Mouse (Mus musculus) naive thymus-derived CD4-positive, alpha-beta T cell, adult 2 months (primary cell): Measurements from ENCODE around the gene Rgs7bp.
A peak's percentile ranks its signal among the peaks of the same experiment; 100 is the strongest.

Source experiments
- DNase-seq: peaks from one replicate; pipeline ENCODE4 v3.0.0-alpha.2; 2011; ENCODE audit warnings: low read depth

Rgs7bp gene

DNA sequence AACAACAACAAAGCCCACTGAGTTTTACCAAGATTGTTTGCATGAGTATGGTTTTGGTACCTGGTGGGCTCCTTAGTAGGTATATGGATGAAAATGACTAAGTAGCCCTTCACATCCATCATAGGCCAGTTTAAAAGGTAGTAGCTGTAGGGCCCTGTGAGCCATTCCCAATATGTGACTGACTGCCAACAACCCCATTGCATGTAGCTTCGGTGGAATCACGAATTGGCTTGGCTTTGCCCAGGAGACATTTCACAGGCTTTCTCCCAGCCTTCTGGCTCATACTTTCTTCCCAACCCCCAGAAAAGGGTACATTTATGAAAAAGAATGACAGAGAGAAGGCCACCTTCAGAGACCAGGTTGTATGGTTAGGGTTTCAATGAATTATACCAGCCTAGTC, 45.8 kb downstream of the Rgs7bp start:
- no peak for DNase-seq

DNA sequence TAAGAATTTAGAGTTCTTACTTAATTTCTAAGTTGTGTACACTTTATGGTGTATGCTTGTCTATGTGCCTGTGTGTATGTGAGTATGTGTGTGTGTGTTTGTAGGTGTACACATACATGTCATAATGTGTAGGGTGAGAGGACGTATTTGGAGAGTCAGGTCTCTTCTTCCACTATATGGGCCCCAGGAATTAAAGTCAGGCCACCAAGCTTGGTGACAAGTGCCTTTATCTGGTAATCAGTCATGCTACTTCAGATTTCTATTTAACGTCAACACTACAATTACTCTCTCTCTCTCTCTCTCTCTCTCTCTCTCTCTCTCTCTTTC, 51.9 kb downstream of the Rgs7bp start:
- DNase-seq = no peak

DNA sequence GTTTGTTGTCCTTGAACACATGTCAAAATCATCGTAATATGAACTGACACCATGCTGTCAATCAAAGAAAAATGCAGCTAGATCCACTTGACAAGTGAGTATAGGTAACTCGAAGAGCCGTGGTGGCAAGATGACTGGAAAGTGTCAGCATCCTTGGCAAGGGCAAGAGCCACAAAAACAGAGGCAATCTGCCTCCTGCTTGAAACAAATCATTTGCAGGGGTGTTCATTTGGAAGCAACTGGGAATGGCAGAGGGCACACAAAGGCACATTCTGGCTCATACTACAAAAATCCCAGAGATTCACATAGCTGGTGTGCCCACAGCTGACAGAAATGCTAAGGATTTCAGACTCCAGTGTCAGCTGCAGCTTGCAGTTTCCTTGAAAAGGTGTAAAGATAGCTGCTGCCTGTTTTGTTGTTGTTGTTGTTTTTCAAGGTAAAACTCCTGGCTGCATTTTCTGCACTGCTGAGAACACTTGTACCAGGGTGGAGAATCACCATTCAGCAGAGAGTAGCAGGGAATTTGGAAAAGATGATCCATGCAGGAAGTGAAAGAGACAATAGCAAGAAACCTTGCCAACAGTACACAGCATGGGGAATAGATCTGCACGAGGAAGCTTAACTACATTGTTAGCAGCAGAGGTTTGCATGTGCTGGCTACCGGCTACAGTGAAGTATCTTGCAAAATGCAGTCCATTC, 52.4 kb downstream of the Rgs7bp start:
- no peak for DNase-seq

DNA sequence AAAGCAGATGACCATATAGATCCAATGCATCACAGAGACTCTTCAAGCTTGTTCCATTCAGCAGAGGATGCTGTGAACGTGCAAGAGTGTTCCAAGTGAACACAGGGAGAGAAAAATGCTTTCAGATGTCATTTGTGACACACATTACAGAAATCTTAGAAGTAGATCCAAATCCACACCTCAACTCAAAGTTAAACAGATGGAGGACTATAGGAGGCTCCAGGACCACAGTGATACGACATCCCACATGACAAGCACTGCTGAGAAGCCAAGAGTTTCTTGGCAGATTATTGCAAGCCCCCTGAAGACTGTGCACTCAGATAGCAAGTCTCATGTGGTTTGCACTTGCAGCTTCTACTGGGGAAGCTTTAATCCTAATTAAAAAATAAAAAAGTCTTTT, 53.0 kb downstream of the Rgs7bp start:
- DNase-seq = no peak

DNA sequence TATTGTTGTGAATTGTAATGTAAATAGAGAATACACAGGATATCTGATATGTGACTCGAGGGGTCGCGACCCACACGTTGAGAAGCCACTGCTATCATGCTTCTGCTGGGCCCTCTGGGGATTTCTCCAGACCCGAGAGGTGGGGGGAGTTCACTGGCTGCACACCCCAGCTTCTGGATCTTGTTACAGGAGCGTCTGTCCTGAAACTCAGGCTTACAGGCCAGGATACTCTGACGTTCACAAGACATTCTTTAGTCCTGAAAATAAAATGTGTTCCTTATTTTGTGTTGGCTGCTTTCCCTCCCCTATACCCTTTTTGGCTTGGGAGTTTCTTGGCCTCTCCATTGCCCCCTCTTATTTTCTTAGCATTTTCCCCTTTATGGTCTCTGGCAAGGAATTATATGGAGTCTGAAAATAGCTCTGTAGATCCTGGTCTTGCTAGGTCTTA, 65.9 kb downstream of the Rgs7bp start:
- no peak for DNase-seq

DNA sequence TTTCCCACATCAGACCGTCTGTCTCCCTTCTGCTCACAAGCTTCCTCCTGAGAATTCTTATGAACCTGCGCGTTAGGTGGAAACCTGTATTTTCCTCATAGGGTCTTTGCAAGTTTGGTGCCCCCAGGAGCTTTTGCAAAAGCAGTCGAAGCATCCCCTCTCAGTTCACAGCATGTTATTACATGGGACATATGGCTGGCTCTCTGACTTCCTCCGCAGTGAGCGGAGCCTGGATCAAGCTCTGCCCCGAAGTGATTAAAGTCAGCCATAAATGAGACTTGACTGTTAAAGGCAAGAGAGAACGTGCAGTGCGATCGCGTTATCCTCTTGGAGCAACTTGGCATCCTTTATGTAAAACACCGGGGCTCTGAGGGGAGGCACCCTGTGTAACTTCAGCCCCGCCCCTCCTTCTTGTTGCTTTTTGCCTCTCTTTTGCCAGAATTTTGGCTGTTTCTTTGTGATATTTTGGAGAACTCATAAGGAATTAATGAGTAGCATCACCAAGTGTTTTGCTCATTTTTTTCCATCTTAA, 66.7 kb downstream of the Rgs7bp start:
- no peak for DNase-seq

DNA sequence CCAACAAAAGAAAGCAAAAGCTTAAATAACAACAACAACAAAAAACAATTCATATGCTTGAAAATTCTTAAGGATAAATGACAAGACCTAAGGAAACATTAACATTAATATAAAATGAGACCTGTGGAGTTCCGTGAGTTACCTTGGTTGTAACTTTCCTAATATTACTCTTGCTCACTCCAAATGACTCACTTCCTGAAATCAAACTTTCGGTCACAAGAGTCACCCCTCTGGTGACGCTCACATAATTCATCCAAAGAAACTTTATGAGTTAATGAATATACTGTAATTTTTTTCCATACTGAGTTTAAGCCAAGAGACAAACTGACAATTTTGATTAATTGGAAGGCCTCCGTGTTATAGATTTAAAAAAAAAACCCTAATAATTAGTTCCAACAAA, 69.0 kb downstream of the Rgs7bp start:
- no peak for DNase-seq

DNA sequence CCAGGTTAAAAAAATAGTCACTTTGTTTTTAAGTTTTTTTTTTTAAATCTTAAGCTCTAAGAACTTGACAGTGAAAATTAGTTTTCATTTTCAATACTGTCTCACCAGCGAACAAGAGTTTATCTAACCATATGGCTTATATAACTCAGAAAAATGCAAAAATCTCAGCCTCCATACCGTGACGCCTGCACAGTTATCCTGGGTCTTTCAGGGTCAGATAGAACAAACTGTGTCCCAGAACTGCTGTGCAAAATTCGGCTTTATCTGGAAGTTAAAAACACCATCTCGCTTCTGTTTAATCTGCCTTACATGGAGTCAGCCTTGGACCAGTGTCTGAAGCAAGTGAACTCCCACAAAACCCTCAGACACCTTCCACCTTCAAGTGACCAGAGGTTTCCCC, 70.7 kb downstream of the Rgs7bp start:
- no peak for DNase-seq

DNA sequence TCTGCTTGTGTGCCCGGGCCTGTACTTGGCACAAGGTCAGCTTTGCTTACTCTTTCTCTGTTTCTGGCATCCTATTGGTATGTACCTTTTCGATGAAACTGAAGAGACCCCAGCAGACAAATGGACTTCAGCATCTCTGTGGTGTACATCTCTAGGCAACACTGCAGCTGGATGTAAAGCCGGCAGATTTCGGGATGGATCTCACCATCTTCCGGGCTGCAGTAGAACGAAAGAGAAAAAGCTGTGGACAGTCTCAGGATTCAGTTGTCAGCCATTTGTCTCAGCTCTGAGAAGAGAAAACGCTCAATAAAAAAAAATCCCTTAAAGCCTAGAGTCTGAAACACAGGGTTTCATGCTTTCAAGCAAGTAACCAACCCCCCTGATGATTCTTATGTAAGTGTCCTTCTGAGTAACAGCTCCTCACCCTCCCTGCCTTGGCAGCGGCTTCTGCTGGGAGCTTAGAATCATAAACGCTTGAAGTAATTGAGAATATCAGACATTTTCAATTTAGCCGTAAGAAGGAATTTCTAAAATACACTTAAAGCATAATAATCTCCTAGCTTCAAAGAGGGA, 71.9 kb downstream of the Rgs7bp start:
- no peak for DNase-seq

DNA sequence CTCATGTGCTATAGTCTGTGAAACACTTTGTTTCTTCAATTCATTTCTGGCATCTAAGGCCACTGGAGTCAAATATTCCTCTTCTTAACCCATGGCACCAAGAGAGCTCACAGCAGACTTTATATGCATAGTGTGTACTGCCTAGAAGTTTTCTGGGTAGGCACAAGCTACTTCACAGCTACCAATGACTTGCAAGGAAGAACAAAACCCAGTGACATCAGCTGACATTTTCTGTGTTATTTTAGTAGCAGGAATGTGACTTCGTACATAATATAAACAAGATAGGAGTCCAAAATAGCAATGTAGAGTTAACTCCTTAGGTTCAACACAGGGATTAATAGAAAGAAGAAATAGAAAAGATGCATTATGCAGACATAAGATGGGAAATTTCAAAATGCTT, 76.6 kb downstream of the Rgs7bp start:
- no peak for DNase-seq

DNA sequence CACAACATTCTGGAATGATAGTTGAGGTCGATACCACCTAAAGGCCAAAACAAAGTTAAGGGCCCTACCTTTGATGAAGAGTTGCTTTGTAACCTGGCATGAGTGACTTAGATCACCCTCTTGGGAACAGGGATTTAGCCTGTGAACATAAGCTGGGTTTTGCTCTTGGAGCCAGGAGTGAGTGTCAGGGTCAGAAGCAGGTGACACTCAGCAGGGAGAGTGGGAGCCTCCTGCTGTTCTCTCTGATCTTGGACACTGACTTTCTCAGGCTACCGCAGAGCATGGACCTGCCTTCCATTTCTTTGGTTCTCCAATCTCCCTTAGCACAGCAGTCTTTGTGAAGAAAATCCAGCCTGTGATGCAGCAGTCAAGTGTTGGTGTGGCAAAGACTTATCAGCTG, 87.2 kb downstream of the Rgs7bp start:
- no peak for DNase-seq

DNA sequence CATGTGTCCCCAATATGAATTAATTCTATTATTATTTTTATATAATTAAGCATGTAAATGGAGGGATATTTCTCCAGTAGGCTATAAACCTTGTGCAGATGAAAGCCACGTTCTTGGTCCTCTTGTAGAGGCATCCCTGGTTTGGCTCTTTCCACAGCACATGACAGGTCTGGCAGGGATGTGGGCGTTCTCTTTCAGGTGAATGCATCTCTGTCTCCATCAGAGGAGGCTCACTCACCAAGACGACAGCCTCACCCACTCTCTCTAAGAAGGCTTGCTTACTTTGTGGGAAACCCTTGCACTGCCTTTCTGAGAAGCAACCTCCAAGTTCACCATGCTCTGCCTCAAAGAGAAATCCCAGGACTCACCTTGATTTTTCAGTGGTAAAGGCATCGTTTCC, 91.0 kb downstream of the Rgs7bp start:
- DNase-seq = no peak

DNA sequence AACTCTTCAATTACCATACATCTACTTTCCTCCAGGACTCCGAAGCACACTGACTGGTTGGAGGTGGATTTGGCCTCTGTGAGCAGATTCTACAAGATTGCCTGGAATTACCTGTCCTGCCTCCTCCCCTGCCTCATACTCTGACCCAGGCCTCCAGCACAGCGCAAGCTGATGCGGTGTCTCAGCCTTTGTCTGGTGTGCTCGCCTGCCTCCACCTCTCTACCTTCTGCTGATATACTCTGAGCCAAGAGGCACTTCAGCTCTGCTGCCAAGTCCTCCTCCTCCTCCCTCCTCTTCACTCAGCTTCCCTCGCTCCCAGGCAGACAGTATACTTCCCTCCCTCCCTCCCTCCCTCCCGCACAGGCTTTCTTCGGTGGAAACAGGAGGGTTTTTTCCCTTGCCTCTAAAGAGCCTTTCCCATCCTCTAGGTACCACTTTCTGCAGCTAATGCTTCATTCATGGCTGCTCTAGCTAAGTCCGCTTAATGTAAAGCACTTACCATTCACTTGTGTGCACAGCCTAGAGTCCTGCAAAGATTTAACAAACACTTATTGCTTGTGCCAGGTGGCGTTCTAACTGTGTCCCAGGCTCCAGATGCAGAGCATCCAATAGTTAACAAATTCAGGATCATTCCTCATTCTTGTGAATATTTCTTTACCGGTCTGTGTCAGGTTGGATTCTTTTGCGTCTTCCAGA, 91.9 kb downstream of the Rgs7bp start:
- no peak for DNase-seq

DNA sequence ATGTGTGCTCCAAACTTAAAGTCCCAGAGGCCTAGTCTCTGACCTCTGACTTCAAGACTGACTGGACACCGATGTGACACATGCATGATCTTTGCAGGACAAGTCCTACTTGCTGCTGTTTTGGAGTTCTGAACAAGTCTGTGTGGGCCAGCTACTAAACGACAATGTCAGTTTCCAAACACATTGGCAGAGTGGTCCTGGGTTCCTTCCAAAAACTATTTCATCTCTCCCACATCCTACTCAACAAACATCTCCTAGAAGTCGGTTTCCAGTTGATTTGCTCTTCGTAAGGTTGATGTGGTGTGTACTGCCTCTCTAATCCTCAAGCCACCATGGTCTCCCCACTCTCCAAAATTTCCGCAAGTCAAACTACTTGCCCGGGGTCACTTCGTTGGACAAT, 92.6 kb downstream of the Rgs7bp start:
- no peak for DNase-seq

DNA sequence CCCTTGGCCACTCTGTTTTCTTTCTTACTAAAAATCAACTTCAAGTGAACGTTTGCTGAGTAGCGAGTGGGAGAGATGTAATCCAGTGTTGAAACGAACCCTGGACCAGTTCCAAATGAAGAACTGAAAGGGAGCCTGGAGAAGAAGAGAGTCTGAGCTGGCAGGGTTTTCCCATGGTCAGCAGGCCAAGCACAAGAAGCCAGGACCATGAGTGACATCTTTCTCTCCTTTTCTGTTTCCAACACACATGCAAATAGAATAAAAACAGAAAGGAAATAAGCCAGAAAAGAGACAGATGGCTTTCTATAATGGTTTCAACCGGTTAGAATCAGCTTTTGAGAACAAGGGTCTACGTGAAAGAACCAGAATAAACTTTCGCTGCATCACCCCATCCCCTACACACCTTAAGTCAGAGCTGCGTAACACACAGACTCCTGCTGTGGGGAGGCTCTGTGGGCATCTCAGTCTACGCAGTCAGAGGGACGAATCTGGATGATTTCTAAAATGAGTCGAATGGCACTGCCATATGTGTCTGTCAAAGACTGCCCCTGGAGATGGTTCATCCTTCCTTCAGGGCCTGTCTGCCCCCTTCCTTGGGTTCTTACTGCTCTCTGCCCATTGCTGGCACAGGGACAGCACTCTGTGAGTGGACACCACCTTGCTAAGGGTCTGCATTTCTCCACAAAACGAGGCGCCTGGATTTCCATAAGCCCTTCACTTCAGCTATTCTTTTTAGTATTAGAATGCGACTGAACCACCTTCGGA, 93.6 kb downstream of the Rgs7bp start:
- DNase-seq = no peak

DNA sequence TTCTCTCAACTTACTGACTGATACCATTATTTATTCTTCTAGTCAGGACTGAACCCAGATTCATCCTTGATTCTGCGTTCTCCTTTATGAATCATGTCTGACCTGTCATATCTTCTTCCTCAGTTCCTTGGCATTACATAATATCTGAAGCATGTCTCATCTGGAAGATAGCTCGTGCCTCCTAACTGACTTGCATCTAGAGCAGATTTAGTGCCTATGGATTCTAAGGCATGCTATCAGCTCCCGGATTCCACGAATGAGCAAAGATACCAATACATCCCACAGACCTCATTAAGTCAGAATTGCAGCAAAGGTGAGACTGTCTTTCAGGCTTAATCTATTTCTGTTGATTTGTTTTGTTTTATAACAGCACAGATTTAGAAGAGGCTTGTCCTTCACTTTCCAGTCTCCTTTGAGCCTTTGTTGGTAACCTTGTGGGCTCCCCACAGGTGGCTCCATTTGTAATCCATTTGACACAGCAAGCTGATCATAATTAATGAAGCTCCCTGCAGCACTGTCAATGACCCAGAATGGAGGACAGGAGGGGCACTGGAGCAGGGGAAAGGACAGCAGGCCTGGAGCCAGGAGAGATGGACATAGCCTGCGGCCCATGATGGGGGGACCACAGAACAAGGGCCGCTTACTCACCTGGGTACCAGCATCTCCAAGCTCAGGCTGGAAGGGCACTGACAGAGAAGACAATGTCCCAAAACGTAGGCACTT, 94.4 kb downstream of the Rgs7bp start:
- DNase-seq = no peak

DNA sequence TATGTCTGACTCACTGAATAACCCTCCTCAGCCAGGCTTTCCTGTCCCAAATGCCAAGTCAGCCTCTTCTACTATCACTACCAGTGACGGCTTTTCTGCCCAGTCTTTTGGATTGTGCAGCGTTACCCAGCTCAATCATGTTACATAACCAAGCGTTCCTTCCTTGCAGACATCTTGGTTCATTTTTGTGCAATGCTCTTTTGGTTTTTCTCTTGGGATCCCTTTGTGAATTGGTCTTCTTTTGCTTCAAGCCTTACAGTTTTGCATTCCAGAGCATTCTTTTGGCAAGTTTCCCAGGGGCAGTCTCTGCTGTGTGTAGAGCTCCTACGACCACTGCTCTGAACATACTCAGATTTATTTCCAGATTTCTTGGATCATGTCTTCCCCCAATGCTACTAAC, 95.0 kb downstream of the Rgs7bp start:
- DNase-seq = no peak

DNA sequence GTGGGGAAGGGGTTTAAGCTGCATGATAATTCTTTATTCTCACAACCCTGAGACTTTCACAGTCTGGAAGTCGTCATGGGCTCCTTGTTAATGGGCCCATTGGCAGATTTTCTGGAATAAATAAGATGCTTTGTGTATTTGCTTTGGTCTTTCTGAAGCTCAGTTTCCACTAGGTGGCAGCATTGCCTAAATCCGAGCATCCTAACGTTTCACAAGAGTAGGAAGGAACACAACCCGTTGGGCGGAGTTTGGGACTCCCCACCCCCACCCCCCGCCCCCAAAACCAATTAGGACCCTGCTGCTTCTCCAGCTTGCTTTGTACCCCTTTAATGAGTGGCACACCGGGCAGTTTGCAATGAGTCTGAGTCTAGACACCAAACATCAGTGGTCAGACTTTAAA, 106.8 kb downstream of the Rgs7bp start:
- DNase-seq = peak; percentile 79

DNA sequence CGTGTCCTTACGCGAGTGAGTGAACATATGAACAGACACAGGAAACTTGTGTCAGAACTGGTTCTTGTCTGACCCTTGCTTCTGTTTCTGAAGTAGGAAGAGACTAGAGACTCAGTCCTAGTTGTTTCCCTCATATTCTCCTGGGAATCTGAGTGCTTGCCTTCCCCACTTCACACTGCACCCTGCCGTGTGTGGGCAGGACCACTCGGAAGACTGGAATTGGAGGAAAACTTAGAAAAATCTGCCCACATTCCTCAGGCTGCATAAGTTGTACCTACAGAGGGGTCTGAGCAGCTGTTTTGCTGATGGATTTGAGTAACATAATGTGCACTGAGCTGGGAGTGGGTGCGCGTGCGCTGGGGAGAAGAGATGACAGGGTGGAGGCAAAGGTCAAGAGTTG, 114.2 kb downstream of the Rgs7bp start:
- no peak for DNase-seq

DNA sequence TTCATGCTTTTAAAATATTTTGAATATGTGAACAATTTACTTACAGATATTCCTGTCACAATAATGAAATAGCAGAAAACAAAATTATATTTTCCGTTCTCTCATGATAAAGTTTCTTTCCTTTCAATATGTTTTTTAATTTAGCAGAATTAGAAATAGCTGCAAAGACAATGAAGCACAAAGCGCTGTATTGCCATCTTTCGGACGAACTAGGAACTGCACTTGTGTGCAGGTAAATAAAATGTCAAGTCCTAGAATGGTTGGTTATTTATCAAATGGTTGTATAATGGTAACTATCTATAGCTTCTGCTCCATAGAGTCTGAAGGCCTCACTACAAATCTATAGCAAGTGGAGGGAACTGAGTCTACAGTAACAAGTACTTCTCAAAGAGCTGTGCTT, 114.9 kb downstream of the Rgs7bp start:
- DNase-seq = peak; percentile 84

DNA sequence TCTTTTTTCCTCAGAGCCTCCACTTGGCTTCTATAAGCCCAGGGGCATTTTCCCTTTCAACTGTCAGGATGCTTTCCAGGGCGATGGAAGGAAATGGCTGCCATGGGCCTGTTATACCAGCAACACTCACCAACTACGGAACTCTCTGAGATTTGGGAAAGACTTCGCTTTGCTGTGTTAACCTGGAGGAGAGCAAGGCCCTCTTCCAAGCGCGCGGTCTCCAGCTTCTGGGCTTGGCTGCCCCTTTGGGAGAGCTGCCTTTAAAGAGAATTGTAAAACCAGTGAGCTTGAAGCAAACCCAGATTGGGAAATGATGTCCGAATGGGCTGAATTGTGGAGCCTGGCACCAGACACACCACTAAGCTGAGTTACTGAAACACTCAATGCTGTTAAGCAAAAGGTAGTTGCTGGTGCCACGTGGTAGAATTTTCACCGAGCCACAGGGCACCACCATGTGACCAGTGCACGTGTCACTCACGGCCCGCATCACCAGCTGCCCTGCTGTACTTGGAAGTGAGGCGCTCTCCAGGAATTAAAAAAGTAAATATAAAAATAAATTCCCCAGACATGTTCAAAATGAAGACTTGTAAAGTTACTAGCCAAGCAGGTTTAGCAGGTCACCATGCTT, 115.7 kb downstream of the Rgs7bp start:
- no peak for DNase-seq

DNA sequence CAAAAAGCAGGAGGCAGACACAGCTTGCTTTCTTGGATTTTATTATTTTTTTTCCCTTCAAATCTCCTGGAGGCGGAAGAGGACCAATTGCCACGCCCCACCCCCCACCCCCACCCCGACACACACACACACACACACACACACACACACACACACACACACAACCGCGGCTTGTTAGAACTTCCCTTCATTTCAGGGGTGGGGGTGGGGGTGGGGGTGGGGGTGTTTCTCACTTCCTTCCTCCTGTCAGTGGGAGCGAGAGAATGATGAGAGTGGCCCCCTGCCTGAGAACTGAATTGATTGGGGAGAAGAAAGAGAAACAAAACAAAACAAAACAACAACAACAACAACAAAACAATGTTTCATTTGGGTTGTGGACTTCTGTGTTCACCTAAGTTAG, 117.0 kb downstream of the Rgs7bp start:
- DNase-seq = peak; percentile 19
